Mouse (Mus musculus): ENCODE measurements at regions not wholly inside any gene's neighbourhood (a gene's known extent, or its start where the extent isn't known, plus 50 kb on each side); places are given as distances from the start of the nearest gene placed in this dataset.

- H3K4me2 ChIP-seq (ENCODE audit: low read length) = no peak overlapping the region
- 56% methylated on average over 2 of the region's 2 CpGs for WGBS
- ATAC-seq = no peak
- H3K4me3 ChIP-seq (ENCODE audit: low read depth, low read length) = no peak overlapping the region
- H3K9ac ChIP-seq (ENCODE audit: low read depth, low read length) = no peak overlapping the region
- no peaks in the 10 kb centered on the region for H3K4me1 ChIP-seq (ENCODE audit: control insufficient read depth, insufficient read depth, low read length)
- H3K36me3 ChIP-seq (ENCODE audit: control insufficient read depth, insufficient read depth, low read length) = no peaks in the 10 kb centered on the region
- no peaks in the 10 kb centered on the region for H3K27me3 ChIP-seq (ENCODE audit: control insufficient read depth, insufficient read depth, low read depth, low read length)
- no peaks in the 10 kb centered on the region for H3K9me3 ChIP-seq (replicated peaks; ENCODE audit: control insufficient read depth, low read length, poor library complexity, severe bottlenecking)
- no peak overlapping the region for H3K27ac ChIP-seq (ENCODE audit: low read length)
Observed at GRCm38 (mm10) chr4:95212561-95212960, 160.5 kb upstream of the Jun start.

GRCm38 (mm10) chr4:95213026-95213425 lies 161.0 kb upstream of the Jun start:
- H3K4me3 ChIP-seq (ENCODE audit: low read depth, low read length) = no peak overlapping the region
- no peaks in the 10 kb centered on the region for H3K27me3 ChIP-seq (ENCODE audit: control insufficient read depth, insufficient read depth, low read depth, low read length)
- no peak overlapping the region for H3K4me2 ChIP-seq (ENCODE audit: low read length)
- ATAC-seq = no peak
- no peaks in the 10 kb centered on the region for H3K9me3 ChIP-seq (replicated peaks; ENCODE audit: control insufficient read depth, low read length, poor library complexity, severe bottlenecking)
- WGBS = 89% methylated on average over 3 of the region's 3 CpGs
- H3K27ac ChIP-seq (ENCODE audit: low read length) = no peak overlapping the region
- H3K9ac ChIP-seq (ENCODE audit: low read depth, low read length) = no peak overlapping the region
- H3K36me3 ChIP-seq (ENCODE audit: control insufficient read depth, insufficient read depth, low read length) = no peaks in the 10 kb centered on the region
- no peaks in the 10 kb centered on the region for H3K4me1 ChIP-seq (ENCODE audit: control insufficient read depth, insufficient read depth, low read length)

DNA sequence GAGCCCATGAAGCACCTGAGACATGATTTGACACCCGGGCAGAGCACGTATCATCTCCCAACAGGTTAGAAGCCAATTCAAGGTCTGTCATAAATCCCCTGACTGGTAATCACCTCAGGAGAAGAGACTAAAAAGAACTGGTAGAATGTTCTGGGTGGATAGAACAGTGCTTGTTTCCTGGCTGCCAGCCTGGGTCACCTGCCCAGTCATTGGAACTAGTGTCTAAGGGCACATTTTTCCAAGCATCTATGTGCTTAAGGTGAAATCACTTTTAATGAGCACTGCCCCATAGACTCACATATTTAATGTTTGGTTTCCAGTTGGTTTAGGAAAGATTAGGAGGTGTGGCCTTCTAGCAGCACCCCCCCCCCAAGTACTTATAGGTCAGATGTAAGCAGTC lies 162.0 kb upstream of the Jun start:
- 100% methylated on average over 2 of the region's 2 CpGs for WGBS
- ATAC-seq = no peak
- no peak overlapping the region for H3K4me3 ChIP-seq (ENCODE audit: low read depth, low read length)
- H3K4me1 ChIP-seq (ENCODE audit: control insufficient read depth, insufficient read depth, low read length) = no peaks in the 10 kb centered on the region
- H3K36me3 ChIP-seq (ENCODE audit: control insufficient read depth, insufficient read depth, low read length) = no peaks in the 10 kb centered on the region
- H3K9me3 ChIP-seq (replicated peaks; ENCODE audit: control insufficient read depth, low read length, poor library complexity, severe bottlenecking) = no peaks in the 10 kb centered on the region
- H3K9ac ChIP-seq (ENCODE audit: low read depth, low read length) = no peak overlapping the region
- H3K27me3 ChIP-seq (ENCODE audit: control insufficient read depth, insufficient read depth, low read depth, low read length) = no peaks in the 10 kb centered on the region
- H3K27ac ChIP-seq (ENCODE audit: low read length) = no peak overlapping the region
- H3K4me2 ChIP-seq (ENCODE audit: low read length) = no peak overlapping the region

DNA sequence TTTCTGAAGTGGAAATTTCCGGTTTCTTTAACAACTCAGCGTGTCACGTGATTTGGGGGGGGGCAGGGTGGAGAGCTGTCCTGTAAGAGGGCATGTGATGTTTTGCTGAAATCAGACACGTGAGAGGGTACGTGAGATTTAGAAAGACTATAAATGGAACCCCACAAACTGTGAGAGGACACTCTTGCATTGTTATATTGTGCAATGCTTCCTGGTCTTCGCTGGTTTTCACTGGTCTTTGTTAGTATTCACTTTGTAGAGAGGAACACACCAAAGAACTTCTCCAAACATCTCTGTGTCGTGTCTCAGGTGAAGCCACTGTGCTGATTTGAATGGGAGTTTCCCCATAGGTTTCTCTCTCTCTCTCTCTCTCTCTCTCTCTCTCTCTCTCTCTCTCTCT lies 163.2 kb upstream of the Jun start:
- H3K9ac ChIP-seq (ENCODE audit: low read depth, low read length) = no peak overlapping the region
- H3K4me2 ChIP-seq (ENCODE audit: low read length) = no peak overlapping the region
- H3K4me1 ChIP-seq (ENCODE audit: control insufficient read depth, insufficient read depth, low read length) = no peaks in the 10 kb centered on the region
- H3K27ac ChIP-seq (ENCODE audit: low read length) = no peak overlapping the region
- 93% methylated on average over 7 of the region's 7 CpGs for WGBS
- H3K36me3 ChIP-seq (ENCODE audit: control insufficient read depth, insufficient read depth, low read length) = no peaks in the 10 kb centered on the region
- no peak overlapping the region for H3K4me3 ChIP-seq (ENCODE audit: low read depth, low read length)
- ATAC-seq = no peak
- H3K9me3 ChIP-seq (replicated peaks; ENCODE audit: control insufficient read depth, low read length, poor library complexity, severe bottlenecking) = no peaks in the 10 kb centered on the region
- H3K27me3 ChIP-seq (ENCODE audit: control insufficient read depth, insufficient read depth, low read depth, low read length) = no peaks in the 10 kb centered on the region

GRCm38 (mm10) chr4:95230461-95230860 lies 178.4 kb upstream of the Jun start:
- no peak overlapping the region for H3K4me3 ChIP-seq (ENCODE audit: low read depth, low read length)
- no peaks in the 10 kb centered on the region for H3K4me1 ChIP-seq (ENCODE audit: control insufficient read depth, insufficient read depth, low read length)
- no peaks in the 10 kb centered on the region for H3K9me3 ChIP-seq (replicated peaks; ENCODE audit: control insufficient read depth, low read length, poor library complexity, severe bottlenecking)
- no peak overlapping the region for H3K27ac ChIP-seq (ENCODE audit: low read length)
- H3K9ac ChIP-seq (ENCODE audit: low read depth, low read length) = no peak overlapping the region
- no peak overlapping the region for H3K4me2 ChIP-seq (ENCODE audit: low read length)
- WGBS = 58% methylated on average over 1 of the region's 1 CpGs
- no peaks in the 10 kb centered on the region for H3K27me3 ChIP-seq (ENCODE audit: control insufficient read depth, insufficient read depth, low read depth, low read length)
- H3K36me3 ChIP-seq (ENCODE audit: control insufficient read depth, insufficient read depth, low read length) = no peaks in the 10 kb centered on the region
- ATAC-seq = no peak

GRCm38 (mm10) chr4:95233034-95233433 lies 181.0 kb upstream of the Jun start:
- ATAC-seq = no peak
- Histone ChIP-seq H3K9me3 (replicated peaks; ENCODE audit: control insufficient read depth, low read length, poor library complexity, severe bottlenecking) (no peaks in the 10 kb centered on the region), H3K27me3 (ENCODE audit: control insufficient read depth, insufficient read depth, low read depth, low read length) (no peaks in the 10 kb centered on the region), H3K9ac (ENCODE audit: low read depth, low read length) (no peak overlapping the region), H3K36me3 (ENCODE audit: control insufficient read depth, insufficient read depth, low read length) (no peaks in the 10 kb centered on the region), H3K4me2 (ENCODE audit: low read length) (no peak overlapping the region), H3K4me3 (ENCODE audit: low read depth, low read length) (no peak overlapping the region), H3K27ac (ENCODE audit: low read length) (no peak overlapping the region), H3K4me1 (ENCODE audit: control insufficient read depth, insufficient read depth, low read length) (no peaks in the 10 kb centered on the region)

DNA sequence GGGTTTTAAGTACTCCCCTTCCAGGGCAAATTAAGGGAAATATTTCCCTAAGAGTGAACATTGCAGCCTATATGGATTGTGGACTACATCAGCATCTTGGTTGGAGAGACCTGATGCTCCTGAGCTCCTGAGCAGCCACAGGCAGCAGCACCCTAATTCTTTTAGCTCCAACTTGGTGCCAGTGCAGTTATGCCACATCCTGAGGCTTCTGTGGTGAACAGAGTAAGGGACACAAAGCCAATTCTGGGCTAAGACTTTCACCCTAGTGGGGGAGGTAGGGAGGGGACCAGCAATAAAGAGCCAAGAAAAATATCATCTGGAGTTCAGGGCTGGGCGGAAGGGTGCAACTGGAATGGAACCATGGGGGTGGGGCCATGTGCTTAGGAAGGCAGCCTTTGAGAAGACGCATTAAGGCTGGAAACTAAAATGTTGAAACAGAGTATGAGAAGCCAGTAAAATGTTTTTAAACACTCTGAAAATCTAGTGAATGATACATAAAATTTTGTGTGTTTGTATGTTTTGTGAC lies 182.1 kb upstream of the Jun start:
- H3K9me3 ChIP-seq (replicated peaks; ENCODE audit: control insufficient read depth, low read length, poor library complexity, severe bottlenecking) = no peaks in the 10 kb centered on the region
- H3K27me3 ChIP-seq (ENCODE audit: control insufficient read depth, insufficient read depth, low read depth, low read length) = no peaks in the 10 kb centered on the region
- H3K9ac ChIP-seq (ENCODE audit: low read depth, low read length) = no peak overlapping the region
- no peaks in the 10 kb centered on the region for H3K4me1 ChIP-seq (ENCODE audit: control insufficient read depth, insufficient read depth, low read length)
- no peak overlapping the region for H3K4me2 ChIP-seq (ENCODE audit: low read length)
- no peaks in the 10 kb centered on the region for H3K36me3 ChIP-seq (ENCODE audit: control insufficient read depth, insufficient read depth, low read length)
- no peak overlapping the region for H3K4me3 ChIP-seq (ENCODE audit: low read depth, low read length)
- H3K27ac ChIP-seq (ENCODE audit: low read length) = no peak overlapping the region
- no peak for ATAC-seq
- WGBS = 92% methylated on average over 2 of the region's 2 CpGs

DNA sequence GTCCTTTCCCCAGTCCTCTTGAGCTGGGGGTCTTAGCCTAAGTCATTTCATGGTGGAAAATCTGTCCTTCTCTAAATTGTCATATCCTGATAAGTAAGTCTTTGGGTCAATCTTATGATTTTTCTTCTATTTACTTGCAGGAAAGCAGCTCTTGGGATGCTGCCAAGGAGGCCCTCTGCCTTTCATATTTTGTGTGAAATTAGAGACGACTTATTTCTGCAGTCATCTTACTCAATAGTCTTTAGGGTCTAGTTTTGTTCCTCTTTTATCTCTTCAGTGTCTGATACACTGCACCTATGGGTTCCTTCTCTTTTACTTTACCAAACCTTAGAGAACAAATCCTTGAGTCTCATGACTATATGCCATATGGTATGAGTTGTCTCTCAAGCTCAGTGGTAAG lies 196.0 kb upstream of the Jun start:
- Histone ChIP-seq H3K4me3 (ENCODE audit: low read depth, low read length) (no peak overlapping the region), H3K27ac (ENCODE audit: low read length) (no peak overlapping the region), H3K9ac (ENCODE audit: low read depth, low read length) (no peak overlapping the region), H3K4me2 (ENCODE audit: low read length) (no peak overlapping the region), H3K27me3 (ENCODE audit: control insufficient read depth, insufficient read depth, low read depth, low read length) (no peaks in the 10 kb centered on the region), H3K36me3 (ENCODE audit: control insufficient read depth, insufficient read depth, low read length) (no peaks in the 10 kb centered on the region), H3K9me3 (replicated peaks; ENCODE audit: control insufficient read depth, low read length, poor library complexity, severe bottlenecking) (no peaks in the 10 kb centered on the region), H3K4me1 (ENCODE audit: control insufficient read depth, insufficient read depth, low read length) (no peaks in the 10 kb centered on the region)
- no peak for ATAC-seq
- 85% methylated on average over 1 of the region's 1 CpGs for WGBS

GRCm38 (mm10) chr4:95249031-95249430 lies 197.0 kb upstream of the Jun start:
- Histone ChIP-seq H3K27ac (ENCODE audit: low read length) (no peak overlapping the region), H3K9me3 (replicated peaks; ENCODE audit: control insufficient read depth, low read length, poor library complexity, severe bottlenecking) (no peaks in the 10 kb centered on the region), H3K4me2 (ENCODE audit: low read length) (no peak overlapping the region), H3K9ac (ENCODE audit: low read depth, low read length) (no peak overlapping the region), H3K4me1 (ENCODE audit: control insufficient read depth, insufficient read depth, low read length) (no peaks in the 10 kb centered on the region), H3K4me3 (ENCODE audit: low read depth, low read length) (no peak overlapping the region), H3K27me3 (ENCODE audit: control insufficient read depth, insufficient read depth, low read depth, low read length) (no peaks in the 10 kb centered on the region), H3K36me3 (ENCODE audit: control insufficient read depth, insufficient read depth, low read length) (no peaks in the 10 kb centered on the region)
- WGBS = 87% methylated on average over 4 of the region's 4 CpGs
- no peak for ATAC-seq

GRCm38 (mm10) chr4:95250083-95250482 lies 198.1 kb upstream of the Jun start:
- no peaks in the 10 kb centered on the region for H3K36me3 ChIP-seq (ENCODE audit: control insufficient read depth, insufficient read depth, low read length)
- H3K4me1 ChIP-seq (ENCODE audit: control insufficient read depth, insufficient read depth, low read length) = no peaks in the 10 kb centered on the region
- H3K27ac ChIP-seq (ENCODE audit: low read length) = no peak overlapping the region
- no peak for ATAC-seq
- H3K27me3 ChIP-seq (ENCODE audit: control insufficient read depth, insufficient read depth, low read depth, low read length) = no peaks in the 10 kb centered on the region
- H3K4me2 ChIP-seq (ENCODE audit: low read length) = no peak overlapping the region
- WGBS = 6% methylated on average over 1 of the region's 1 CpGs
- H3K9me3 ChIP-seq (replicated peaks; ENCODE audit: control insufficient read depth, low read length, poor library complexity, severe bottlenecking) = no peaks in the 10 kb centered on the region
- H3K9ac ChIP-seq (ENCODE audit: low read depth, low read length) = no peak overlapping the region
- no peak overlapping the region for H3K4me3 ChIP-seq (ENCODE audit: low read depth, low read length)
